Mouse (Mus musculus) neutrophil, adult 5-6 weeks (primary cell): ENCODE measurements around the gene Sbf2. TPM values are rescaled to one million over a fixed set of nuclear protein-coding genes. Genes with fewer than 3 reads are reported as not detected.

Experiments
- ATAC-seq: fragments of 151-379, 151-347 bp; 2 replicates; pipeline ENCODE4 v1.8.0; 2017; ENCODE audit warnings: mild to moderate bottlenecking, moderate TSS enrichment; ENCODE audit not compliant: insufficient number of reproducible peaks, poor library complexity, low FRiP score, severe bottlenecking; ENCODE audit errors: extremely low read depth
- total RNA-seq: library from RNA; stranded (forward); fragments of 200-1000 nt; gene quantifications from 2 replicates; pipeline ENCODE4 v1.2.3, GENCODE M21; 2017

Gene Sbf2
- total RNA-seq, 1 experiment from 2014 or later: 3.1 TPM

DNA sequence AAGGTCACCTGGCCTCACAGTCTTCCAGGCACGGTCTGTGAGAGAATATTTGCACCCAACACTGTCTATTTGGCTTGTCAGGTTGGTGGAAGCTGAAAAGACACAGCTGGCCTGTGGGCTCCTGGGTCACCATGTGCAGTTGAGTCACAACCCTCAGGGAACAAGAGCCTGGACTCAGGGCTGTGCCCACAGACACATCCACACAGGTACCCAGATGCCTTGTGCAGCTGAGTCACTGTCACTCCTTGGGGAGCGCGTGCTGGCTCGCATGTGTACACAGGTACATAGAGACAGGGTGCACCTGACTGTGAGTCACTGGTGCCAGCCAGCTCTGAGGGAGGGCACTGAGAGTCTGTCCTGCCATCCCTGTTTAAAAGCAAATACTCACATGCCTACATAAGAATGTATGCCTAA is 326.5 kb downstream of the Sbf2 start:
- ATAC-seq: no peak

DNA sequence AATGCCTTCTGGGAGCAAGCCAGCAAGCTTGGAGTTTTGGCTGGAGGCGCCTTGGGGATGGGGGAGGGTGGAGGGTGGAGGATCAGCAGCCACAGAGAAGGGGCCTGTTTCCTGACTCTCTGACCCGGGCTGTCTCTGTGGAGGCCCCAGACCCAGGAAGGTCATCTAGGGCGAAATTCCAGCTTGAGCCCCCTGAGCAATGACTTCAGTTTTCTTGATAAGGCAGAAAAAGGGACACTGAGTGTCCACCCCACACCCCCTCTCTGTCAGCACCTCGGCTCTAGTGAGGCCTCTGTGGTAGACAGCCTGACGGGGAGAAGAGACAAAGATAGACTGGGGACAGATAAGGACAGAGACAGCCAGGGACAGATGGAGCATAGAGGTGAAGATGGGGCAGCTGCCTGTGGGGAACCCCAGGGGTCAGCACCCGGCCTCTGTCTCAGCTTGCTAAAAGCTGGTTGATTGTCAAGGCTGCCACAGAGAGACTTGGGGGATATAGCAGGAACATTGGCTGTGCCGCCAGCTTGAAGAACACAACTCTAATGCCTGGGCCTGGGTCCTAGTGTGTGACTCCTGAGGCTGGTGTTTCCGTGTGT is 327.1 kb downstream of the Sbf2 start:
- ATAC-seq: no peak

DNA sequence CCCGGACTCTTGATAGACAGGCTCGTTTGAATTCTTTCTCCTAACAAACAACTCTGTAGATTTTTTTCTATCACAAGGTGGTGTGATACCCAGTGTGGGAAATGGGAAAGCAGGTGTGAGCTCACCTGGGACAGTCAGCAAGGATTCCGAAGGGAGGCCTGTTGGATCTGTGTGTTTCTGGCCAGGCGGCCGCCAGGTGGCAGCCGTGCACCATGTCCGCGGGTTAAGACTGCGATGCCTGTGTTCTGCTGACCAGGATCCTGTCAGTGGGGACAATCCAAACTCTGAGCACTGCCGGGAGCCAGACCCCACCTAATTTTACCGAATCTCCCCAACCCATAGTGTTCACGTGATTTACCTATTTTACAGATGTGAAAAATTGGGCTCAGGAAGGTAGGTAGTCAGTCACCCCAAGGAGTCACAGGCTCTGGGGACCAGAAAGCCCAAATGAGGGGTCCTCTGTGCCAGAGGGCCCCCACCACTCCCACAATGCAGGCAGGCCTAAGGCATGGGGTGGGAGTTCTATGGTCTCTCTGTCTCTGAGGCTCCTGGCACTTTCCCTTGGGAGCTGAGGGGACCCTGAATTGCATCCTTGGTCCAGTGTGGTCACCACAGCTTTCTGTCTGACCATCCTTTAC is 327.8 kb downstream of the Sbf2 start:
- ATAC-seq: peak; percentile 58; the same call in 1 of the 2 replicates

DNA sequence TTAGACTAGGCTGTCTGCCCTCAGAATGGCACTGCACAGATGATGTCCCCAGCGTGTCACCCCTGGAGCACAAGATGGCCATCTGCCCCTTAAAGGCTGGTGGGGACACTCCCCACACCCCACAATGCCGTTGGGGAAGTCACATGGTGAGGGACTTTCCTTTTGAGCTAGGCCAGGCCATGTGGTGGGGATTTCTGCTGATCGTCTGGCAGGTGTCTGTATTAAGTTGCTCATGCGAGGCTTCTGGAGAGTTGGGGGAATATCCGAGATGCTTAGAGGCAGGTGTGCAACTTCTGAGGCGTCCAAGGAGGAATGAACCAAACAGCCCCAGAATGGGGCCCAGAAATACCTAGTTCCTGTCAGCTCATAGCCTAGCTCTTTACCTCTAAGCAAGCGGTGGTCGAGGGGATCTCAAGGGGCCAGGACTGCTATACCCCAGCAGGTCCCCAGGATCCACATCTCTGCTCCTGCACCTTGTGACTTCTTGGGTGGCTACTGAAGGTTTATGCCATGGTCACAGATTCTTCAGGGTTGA is 328.5 kb downstream of the Sbf2 start:
- peak; percentile 62 for ATAC-seq

DNA sequence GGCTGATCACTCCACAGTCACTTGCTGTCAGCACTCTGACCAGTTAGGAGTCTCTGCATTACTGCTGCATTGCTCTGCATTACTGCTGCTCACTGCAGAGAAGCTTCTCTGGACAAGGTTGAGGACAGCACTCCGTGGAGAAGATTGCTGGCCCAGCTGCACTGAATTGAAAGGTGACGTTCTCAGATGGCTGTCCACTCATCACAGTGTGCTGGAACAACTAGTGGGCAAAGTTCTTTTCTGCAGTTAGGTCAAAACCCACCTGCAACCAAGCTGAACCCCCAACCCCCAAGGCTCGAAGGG is 328.9 kb downstream of the Sbf2 start:
- ATAC-seq: no peak

DNA sequence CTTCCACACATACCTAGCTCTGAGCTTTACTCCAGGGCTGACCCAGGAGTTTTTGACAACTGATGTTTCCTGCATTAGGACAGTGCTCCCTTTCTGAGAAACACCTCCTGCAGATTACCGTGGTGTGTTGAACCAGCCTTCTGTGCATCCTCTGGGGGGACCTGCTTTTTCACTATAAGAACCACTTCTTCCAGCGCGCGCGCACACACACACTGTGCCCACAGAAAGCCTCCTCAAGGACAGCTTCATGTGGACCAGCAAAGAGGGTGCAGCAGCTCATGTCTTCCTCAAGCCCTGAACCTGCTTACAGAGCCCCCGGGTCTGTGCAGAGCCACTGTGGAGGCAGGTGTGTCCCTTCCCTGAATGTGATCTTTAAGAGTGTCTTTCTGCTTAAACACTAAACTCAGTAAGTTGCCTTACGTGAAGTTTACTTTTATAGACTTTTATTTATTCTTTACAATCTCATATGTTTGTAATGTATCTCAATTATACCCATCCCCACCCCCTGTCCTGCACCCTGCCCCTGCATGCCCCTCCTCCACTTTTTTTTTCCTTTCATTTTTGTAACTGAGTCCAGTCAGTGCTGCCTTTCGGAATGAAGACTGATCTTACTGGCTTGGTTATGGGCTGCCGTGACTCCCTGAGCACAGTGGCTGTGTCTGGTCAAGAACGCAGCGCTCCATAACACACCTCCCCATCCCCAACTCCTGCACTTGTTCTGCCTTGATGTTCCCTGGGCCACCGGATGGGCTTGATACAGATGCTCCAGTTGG is 329.5 kb downstream of the Sbf2 start:
- ATAC-seq: no peak

DNA sequence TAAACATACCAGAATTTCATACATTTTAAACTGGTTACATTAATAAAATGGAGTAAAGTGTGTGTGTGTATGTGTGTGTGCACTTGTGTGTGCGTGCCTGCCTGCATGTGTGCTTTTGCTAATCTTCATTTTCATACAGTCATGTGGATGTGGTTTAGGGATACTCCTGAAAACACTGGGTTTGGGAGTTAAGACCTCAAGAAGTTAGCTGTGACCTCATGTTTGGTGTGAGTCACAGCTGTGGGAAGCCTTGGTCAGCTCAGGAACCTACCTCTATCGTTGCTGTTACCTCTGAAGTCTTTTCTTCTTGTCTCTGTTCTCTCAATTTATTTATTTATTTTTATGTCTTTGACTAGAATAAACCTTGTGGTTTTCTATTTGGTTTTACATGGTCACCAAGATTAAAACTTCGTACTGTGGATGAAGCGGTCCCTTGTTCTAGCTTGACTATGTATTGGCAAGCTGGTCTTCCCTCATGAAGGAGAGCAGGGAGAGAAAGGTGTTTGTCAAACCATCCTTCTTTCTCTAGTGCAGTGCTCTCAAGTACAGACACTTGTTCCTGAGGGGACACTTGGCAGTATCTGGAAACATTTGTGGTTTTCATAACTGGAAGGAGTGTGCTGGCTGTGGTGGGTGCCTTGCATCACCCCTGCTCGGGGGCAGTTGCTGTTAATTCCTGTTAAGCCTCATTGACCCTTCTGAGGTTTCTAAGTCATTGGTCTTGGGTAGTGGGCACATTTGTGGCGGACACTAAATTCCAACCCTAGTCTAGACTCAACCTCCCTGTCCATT is 331.0 kb downstream of the Sbf2 start:
- no peak for ATAC-seq

DNA sequence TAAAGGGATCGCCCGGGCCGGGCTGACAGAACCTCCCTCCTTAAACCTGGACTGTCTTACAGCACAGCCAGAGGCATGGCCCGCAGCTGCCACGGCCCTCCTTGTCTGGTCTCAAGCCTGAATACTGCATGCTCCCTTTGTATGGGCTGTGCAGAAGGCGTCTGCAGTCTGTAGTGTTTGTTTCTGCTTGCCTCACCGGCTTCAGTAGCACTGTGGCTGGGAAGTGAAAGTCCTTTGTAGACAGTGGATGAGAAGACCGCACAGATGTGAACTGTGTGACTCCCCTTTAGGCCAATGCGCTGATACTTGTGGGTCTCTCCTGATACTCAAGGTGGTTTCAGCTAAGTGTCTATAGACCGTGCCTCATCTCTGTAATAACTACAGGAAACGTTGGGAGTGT is 331.9 kb downstream of the Sbf2 start:
- ATAC-seq: peak; percentile 34; the same call in 1 of the 2 replicates

DNA sequence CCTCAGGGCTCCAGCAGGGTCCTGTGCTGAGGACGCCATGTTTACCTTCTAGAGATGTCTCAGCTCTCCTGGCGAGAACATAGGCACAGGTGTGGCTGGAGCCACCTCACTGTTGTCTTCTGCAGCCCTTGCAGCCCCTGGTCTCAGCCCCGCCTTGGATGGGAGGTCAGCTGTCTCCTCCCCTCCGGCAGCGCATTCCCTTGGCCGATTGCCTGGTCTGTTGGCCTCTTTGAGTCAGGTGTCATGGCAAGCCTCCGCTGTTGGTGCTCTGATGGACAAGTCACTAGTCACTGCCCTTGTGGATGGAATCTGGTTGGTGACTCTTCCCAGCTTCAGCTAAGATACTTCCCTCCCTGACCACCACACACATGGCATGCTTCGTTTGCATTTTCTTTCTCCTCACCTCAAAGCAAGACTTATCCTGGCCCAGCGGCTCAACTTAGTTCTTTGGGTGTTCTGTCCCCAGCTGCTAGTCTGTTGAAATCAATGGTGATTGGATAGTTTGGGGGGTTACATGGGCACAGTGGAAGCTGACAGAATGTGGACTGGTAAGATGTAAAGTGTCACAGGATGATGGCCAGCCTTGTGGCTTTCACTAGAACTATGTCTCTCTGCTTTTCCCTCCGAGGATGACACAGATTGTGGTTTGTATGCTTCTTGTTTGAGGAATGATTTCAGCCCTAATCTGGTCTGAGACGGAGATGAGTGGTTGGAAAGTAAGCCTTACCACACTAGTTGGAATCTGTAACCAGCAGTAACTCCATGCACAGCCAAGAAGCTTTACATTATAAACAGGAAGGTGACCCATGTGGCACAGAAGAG is 333.1 kb downstream of the Sbf2 start:
- no peak for ATAC-seq

DNA sequence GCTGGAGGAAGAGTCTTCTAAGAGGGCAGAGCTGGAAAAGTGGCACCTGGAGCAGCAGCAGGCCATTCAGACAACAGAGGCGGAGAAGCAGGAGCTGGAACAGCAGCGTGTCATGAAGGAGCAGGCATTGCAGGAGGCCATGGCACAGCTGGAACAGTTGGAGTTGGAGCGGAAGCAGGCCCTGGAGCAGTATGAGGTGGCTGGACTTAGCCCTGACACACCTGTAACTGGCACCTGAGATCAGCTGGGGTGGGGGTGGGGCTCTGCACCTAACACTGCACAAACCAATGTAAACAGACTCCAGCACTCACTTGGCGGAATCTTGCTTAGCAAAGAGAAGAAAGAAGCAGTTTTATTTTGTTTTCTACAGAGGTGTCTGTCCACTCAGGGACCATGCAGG is 335.5 kb downstream of the Sbf2 start:
- ATAC-seq: no peak

DNA sequence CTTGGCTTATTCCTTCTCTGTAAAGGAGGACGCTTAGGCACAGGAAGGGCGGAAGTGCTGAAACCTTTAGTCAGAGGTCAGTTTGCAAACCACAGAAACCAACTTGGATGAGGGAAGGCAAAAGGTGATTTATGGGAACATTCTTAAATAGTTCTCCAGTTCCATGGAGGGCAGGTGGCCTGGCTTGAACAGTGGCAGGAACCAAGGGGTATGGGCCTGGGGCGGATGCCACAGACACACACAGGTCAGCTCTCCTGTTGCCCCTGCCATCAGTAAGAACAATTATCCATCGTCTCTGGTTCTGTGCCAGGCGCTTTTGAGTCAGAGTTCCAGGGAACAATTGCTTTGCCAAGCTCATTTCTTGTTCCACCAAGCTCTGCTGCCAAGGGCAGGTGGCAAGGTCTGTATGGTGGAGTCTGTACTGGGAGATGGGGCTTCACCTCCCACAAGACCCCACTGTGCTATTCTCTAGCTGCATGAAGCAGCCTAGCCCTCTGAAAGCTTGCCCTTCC is 336.9 kb downstream of the Sbf2 start:
- ATAC-seq: 0 out of 2 replicates have a peak, but pooled peaks have one; percentile 7

DNA sequence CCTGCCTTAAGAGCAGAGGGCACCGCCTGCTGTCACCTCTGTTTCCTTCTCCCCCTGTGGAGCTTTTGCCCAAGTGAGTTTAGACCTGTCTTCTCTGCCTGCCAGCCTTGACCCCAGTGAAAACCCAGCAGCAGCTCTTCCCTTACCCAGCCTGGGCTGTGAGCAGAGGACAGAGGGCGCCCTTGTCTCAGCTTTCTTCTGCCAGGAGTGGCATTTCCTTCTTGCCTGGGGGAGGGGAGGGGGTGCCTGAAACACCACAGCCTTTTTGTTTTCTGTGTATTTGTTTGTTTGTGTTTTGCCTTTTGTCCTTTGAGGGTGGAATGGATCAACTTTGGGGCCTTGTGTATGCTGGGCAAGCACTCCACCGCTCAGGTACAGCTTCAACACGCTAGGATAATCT is 342.3 kb downstream of the Sbf2 start:
- no peak for ATAC-seq

DNA sequence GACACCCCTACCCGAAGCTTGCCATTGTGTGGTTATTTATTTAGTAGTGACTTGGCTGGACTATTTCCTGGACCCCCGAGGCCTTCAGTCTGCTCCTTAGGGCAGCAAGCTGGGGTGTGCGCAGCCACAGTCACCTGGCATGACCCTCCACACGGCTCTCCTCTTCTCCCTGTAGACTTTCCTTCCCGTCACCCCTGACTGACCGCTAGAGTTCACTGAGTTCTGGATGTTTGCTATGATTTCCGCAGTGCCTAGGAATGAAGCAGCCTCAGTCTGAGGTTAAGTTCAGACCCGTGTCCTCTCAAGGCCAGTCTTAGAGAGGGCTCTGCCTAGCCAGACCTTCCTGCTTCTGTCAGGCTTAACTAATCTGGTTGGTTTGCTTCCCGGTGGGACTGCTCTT is 342.9 kb downstream of the Sbf2 start:
- no peak for ATAC-seq

DNA sequence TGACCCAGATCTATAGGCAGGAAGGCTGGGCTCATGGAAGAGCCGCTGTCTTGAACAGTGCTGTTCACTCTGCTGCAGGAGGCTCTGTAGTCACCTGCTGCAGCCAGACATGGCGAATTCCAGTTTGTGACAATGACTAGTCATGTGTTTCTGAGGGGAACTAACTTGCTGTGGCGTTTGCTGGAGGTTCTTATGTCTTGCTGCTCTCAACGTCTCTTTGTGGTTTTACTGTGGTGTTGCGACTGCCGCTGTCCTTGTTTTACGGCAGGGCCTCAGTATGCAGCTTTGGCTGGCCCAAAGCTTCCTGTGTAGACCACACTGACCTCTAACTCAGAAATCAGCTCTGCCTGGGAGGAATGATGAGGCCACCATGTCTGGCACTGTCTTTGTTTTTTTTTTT is 344.3 kb downstream of the Sbf2 start:
- ATAC-seq: peak; percentile 75

DNA sequence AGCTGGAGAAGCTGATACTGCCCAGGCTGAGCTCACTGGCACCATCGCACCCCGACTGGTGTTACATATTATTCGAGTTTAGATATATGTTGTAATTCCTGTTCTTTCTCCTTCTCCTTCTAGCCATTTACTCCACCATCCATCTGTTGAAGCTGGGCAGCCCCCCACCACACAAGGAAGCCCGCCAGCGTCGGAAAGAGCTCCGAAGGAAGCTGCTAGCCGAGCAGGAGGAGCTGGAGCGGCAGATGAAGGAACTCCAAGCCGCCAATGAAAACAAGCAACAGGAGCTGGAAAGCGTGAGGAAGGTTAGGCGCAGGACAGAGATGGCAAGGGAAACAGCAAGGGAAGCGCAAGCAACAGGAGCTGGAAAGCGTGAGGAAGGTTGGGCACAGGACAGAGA is 344.9 kb downstream of the Sbf2 start:
- no peak for ATAC-seq

DNA sequence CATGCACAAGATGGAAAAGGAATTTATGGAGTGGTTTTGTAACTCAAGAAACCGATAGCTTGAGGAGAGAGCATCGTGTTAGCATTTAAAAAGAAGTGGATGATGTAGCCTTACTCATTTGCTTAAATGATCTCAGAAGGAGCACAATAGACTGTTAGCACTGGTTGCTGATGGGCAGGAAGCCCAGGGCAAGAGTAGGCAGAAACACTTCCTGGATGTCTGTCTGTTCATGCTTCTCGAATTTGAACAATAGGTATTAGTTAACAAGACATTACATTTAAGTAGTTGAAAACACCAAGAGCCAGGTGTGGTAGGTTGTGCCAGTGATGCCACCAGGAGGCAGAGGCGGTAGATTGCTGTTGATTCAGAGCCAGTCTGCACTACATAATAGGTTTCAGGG is 346.2 kb downstream of the Sbf2 start:
- ATAC-seq: no peak; the same call in 1 of the 2 replicates

DNA sequence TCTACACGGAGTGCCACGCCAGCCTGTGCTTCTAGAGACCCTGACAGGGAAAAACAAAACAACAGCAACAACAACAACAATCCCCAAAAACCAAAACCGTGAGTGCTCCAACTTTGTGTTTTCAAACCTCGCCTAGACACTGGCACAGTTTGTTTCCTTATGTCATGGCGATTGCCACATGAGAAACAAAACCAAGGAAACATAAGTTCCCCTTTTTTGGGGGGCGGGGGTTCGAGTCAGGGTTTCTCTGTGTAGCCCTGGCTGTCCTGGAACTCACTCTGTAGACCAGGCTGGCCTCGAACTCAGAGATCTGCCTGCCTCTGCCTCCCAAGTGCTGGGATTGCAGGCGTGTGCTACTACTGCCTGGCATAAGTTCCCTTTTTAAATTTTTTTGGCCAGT is 346.7 kb downstream of the Sbf2 start:
- 0 out of 2 replicates have a peak, but pooled peaks have one; percentile 23 for ATAC-seq

DNA sequence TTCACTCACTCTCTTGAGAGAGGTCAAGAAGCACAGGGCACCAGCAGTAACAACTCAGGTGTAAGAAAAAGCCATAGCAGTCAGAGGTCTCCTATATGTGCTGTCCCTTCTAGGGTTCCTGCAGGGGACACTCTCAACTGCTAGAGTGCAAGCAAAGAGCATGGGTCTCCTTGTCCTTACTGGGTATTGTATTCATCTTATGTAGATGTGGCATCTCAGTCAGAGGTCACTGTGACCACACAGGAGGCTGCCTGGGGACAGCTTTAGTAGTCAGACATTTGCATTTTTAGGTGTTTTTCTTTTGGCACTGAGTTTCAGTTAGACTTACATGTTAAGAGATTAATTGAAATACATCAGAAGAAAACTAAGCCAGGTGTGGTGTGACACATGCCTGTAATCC is 347.7 kb downstream of the Sbf2 start:
- ATAC-seq: no peak
